Mouse (Mus musculus) neural tube, embryonic 12.5 days (tissue): Measurements from ENCODE around the gene L1td1. TPM values are rescaled to one million over a fixed set of nuclear protein-coding genes. Genes with fewer than 3 reads are reported as not detected.

ENCODE experiments used
- ATAC-seq: fragments of 200-750 bp; cut with Nextera tagmentation; 2 replicates; pipeline ENCODE4 v1.8.0; 2017; ENCODE audit warnings: low read depth, mild to moderate bottlenecking, moderate TSS enrichment, moderate library complexity; ENCODE audit not compliant: low FRiP score
- H3K27ac ChIP-seq: fragments of 300-500 bp; sonication (generic); 2 replicates; pipeline ENCODE4 v1.5.1; 2016
- H3K27me3 ChIP-seq: fragments of 300-500 bp; sonication (generic); replicated peaks from 2 replicates; pipeline ENCODE4 v1.6.1; 2016; ENCODE audit warnings: mild to moderate bottlenecking
- H3K36me3 ChIP-seq: fragments of 300-500 bp; sonication (generic); 2 replicates; pipeline ENCODE4 v1.6.1; 2016; ENCODE audit warnings: mild to moderate bottlenecking
- H3K4me1 ChIP-seq: fragments of 300-500 bp; sonication (generic); 2 replicates; pipeline ENCODE4 v1.6.1; 2016
- H3K4me2 ChIP-seq: fragments of 300-500 bp; sonication (generic); replicated peaks from 2 replicates; pipeline ENCODE4 v1.6.1; 2016; ENCODE audit warnings: mild to moderate bottlenecking
- H3K4me3 ChIP-seq: fragments of 300-500 bp; sonication (generic); 2 replicates; pipeline ENCODE4 v1.5.1; 2016
- H3K9ac ChIP-seq: fragments of 300-500 bp; sonication (generic); 2 replicates; pipeline ENCODE4 v1.6.1; 2016; ENCODE audit warnings: mild to moderate bottlenecking
- H3K9me3 ChIP-seq: fragments of 300-500 bp; sonication (generic); 2 replicates; pipeline ENCODE4 v1.6.1; 2016; ENCODE audit warnings: mild to moderate bottlenecking
- WGBS: fragments of 180-500 bp; shearing (Covaris S2); methylation state at CpG from one replicate; pipeline ENCODE4 v1.1.7; 2016; 5-methylcytosine and 5-hydroxymethylcytosine counted together
- polyA plus RNA-seq: library from polyadenylated mRNA; unstranded; fragments of >200 nt; fragmentation: Nextera tagmentation; extraction: Ambion mirVana; gene quantifications from 2 replicates; pipeline ENCODE4 v1.2.1, GENCODE M21; 2016

L1td1 gene
- polyA plus RNA-seq = not detected in 2 replicates

DNA sequence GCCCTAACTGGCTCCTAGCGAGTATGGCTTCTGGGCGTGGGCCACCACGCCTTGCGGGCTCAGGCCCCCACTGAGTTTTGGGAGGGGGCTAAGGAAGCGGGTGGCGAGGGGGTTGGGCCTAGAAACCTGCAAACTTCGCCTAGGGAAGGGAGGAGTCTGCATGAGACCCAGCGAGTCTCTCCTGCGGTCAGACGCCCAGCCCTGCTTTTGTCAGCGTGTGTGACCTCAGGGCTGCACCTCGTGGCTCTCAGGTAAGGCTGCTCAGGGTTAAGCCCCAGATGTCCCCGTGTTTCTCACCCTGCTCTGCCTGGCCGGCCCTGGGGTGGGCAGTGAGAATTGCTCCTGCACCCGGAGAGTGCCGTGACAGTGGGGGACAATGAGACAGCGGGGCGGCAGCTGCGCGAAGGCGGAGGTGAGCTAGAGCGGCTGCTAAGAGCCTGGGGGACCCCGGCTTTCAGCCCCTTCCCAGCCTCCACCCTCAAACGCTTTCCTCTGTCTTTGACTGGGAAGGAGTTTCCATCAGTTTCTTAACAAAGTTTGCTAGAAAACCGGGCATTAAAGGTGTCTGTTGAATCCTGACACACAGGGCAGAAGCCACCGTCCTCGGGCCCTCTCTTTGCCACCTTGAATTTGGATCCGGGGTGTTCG lies at the start of gene L1td1:
Gene L1td1, plus strand, starts transcription at position 145 of the 648 bp plus-strand sequence.
- H3K4me2 ChIP-seq = peak within 1 kb of the TSS; percentile 62
- H3K27ac ChIP-seq = no peak within 1 kb of the TSS
- no peaks in the 10 kb centered on the region for H3K36me3 ChIP-seq
- no peak within 1 kb of the TSS for H3K9ac ChIP-seq
- H3K4me1 ChIP-seq = peaks cover 17% of the 10 kb centered on the region
- no peaks in the 10 kb centered on the region for H3K9me3 ChIP-seq
- H3K27me3 ChIP-seq = peaks cover 35% of the 10 kb centered on the region
- ATAC-seq = peak; percentile 48; the same call in 1 of the 2 replicates
- H3K4me3 ChIP-seq = peak within 1 kb of the TSS; percentile 29
- 4% methylated on average over 29 of the region's 29 CpGs for WGBS

DNA sequence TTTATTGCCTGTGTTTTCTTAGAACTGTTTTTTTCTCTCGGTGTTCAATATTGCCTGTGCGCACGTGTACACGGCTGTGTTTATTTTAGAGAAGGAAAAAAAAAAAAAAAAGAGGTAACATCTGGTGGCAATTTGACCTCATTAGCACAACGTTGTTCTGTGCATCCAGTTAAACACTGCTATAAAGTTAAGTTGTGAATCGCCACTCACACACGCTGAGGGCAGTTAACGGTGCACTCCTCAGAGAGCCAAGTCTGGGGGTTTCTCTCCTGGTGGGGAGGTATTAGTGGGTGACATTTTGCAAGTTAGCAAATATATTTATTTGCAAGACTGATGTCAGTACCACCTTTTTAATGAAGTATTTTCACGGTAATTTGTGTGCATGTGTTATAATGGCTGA lies 49.0 kb upstream of the L1td1 start:
- no peak overlapping the region for H3K9ac ChIP-seq
- no peaks in the 10 kb centered on the region for H3K9me3 ChIP-seq
- no peaks in the 10 kb centered on the region for H3K27me3 ChIP-seq
- H3K4me1 ChIP-seq = 0 out of 2 replicates have a peak, but pooled peaks cover 4% of the 10 kb centered on the region
- no peak overlapping the region for H3K4me2 ChIP-seq
- no peak for ATAC-seq
- no peak overlapping the region for H3K27ac ChIP-seq
- 50% methylated on average over 9 of the region's 9 CpGs for WGBS
- no peaks in the 10 kb centered on the region for H3K36me3 ChIP-seq
- no peak overlapping the region for H3K4me3 ChIP-seq

DNA sequence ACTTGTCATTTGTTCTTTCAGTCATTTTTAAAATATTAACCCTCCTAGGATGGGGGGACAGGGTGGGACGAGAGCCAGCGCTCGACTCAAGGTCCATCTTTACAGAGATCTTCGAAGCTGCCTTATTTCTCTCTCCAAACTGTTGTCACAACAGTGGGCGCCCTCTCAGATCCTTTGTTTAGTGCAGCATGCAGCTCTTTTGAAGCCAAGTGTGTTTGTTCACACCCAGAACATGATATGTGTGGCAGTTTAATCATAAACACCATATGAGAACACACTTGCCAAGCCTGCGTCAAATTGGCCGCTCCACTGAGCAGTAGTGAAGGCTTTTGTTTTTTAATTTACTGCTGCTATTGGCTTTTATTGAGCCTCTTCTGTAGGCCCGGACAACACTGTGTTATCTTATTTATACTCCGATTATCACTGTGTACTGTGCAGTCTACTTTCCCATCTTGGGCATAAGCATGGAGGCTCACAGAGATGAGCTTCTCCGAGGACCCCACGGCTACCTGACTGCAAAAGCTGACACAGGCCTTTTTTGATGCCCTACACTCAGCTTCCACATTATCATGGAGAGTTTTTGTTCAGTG lies 39.8 kb upstream of the L1td1 start:
- H3K9ac ChIP-seq = no peak overlapping the region
- no peaks in the 10 kb centered on the region for H3K27me3 ChIP-seq
- 67% methylated on average over 11 of the region's 11 CpGs for WGBS
- no peak overlapping the region for H3K4me2 ChIP-seq
- H3K9me3 ChIP-seq = no peaks in the 10 kb centered on the region
- no peak overlapping the region for H3K27ac ChIP-seq
- ATAC-seq = no peak
- peaks cover 20% of the 10 kb centered on the region; the same call in 1 of the 2 replicates for H3K4me1 ChIP-seq
- no peaks in the 10 kb centered on the region for H3K36me3 ChIP-seq
- no peak overlapping the region for H3K4me3 ChIP-seq

DNA sequence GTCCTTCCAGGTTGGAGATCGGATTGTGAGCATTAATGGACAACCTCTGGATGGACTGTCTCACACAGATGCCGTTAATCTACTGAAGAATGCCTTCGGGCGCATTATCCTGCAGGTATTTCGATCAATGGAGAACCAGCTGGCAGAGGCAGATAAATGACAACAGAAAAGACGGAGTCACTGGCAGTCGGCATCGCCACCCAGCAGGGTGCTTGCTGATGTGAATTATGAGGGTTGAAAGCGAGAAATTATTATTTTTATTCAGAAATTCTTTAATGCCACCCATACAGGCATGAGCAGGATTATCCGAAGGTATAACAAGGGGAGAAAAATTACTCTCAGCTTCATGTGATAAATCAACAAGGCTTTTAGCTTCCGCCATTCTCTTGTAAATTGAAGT lies 38.4 kb upstream of the L1td1 start:
- Histone ChIP-seq H3K27me3 (no peaks in the 10 kb centered on the region), H3K4me2 (peak overlapping the region; percentile 34; the same call in 1 of the 2 replicates), H3K36me3 (no peaks in the 10 kb centered on the region), H3K9ac (no peak overlapping the region), H3K9me3 (no peaks in the 10 kb centered on the region), H3K4me3 (no peak overlapping the region), H3K27ac (no peak overlapping the region), H3K4me1 (peaks cover 20% of the 10 kb centered on the region; the same call in 1 of the 2 replicates)
- peak; percentile 51; the same call in 1 of the 2 replicates for ATAC-seq
- 52% methylated on average over 11 of the region's 11 CpGs for WGBS

DNA sequence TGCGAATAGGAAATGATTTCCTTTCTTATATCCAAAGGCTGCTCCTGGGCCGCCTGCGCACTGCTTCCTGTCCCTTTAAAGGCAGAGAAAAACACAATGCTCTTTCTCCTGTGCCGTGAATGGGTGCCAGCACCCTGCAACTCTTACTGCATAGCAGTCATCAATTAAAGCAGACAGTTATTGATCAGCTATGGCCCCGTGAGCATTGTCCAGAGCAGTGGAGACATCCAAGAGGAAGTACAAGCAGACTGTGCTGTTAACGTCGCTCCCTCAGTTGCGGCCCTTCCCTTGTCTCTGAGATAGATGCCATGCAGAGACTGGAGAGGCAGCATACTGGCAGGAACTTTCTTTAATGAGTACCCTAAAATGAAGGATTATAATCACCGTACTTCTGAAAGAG lies 38.0 kb upstream of the L1td1 start:
- no peaks in the 10 kb centered on the region for H3K9me3 ChIP-seq
- H3K27ac ChIP-seq = no peak overlapping the region
- 0 out of 2 replicates have a peak, but pooled peaks have one; percentile 46 for ATAC-seq
- 49% methylated on average over 9 of the region's 9 CpGs for WGBS
- H3K4me1 ChIP-seq = peaks cover 20% of the 10 kb centered on the region; the same call in 1 of the 2 replicates
- H3K9ac ChIP-seq = no peak overlapping the region
- no peak overlapping the region for H3K4me3 ChIP-seq
- H3K27me3 ChIP-seq = no peaks in the 10 kb centered on the region
- H3K4me2 ChIP-seq = peak overlapping the region; percentile 34; the same call in 1 of the 2 replicates
- H3K36me3 ChIP-seq = no peaks in the 10 kb centered on the region

DNA sequence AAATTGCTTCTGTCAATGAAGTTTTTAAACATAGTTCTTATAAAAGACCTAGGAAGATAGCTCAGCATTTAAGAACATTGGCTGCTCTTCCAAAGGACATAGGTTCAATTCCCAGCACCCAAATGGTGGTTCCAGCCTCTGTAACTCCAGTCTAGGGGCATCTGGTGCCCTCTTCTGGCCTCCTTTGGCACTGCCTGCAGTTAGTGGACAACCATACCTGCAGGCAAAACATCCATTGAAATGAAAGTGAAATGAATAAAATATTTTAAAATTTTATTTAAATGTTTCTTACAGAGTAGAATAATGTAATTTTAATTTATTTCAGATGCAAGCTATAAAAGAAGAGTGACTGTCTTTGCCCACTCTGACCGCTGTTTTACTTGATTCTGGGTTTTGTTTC lies 36.5 kb upstream of the L1td1 start:
- WGBS = 94% methylated on average over 1 of the region's 1 CpGs
- no peak for ATAC-seq

DNA sequence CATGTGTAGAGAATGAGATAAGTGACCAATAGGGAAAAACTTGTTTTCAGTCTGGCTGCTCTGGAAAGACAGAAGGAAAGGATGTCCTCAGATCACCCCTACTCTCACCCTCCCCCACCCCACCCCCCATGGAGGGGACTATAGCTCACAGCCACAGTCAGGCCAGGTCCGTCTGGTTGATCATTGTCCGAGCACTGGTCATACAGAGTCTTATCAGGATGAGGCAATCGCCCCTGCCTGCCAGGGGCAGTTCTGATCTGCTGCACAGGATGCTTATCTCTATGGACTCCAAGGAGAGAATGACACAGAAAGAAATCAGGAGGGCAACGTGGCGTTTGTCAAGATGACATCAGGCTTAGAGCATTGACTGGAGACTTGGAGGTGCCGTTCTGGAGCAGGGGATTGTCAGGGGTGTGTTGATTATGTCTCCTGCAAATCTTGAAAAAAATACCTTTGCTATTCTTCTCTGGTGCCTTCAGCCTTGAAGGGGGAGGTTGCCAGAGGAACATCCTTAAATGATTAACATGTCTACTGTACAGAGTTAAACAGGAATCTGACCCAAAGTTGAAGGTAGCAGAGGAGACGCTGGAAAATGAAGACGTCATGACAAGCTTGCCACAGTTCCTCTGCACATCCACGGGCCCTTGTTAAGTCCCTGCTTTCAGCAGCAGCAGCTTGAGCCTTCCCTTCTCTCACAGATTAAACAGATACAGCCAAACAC lies 32.9 kb upstream of the L1td1 start:
- 80% methylated on average over 9 of the region's 9 CpGs for WGBS
- Histone ChIP-seq H3K36me3 (no peaks in the 10 kb centered on the region), H3K4me2 (no peak overlapping the region), H3K27me3 (no peaks in the 10 kb centered on the region), H3K9me3 (no peaks in the 10 kb centered on the region), H3K4me1 (0 out of 2 replicates have a peak, but pooled peaks cover 4% of the 10 kb centered on the region), H3K27ac (no peak overlapping the region), H3K9ac (no peak overlapping the region), H3K4me3 (no peak overlapping the region)
- ATAC-seq = no peak

More for the DNA sequence above, 36.5 kb upstream of the L1td1 start:
- Histone ChIP-seq H3K4me3 (no peak overlapping the region), H3K9ac (no peak overlapping the region), H3K9me3 (no peaks in the 10 kb centered on the region), H3K36me3 (no peaks in the 10 kb centered on the region), H3K27ac (no peak overlapping the region), H3K4me2 (no peak overlapping the region), H3K4me1 (peaks cover 20% of the 10 kb centered on the region; the same call in 1 of the 2 replicates), H3K27me3 (no peaks in the 10 kb centered on the region)

DNA sequence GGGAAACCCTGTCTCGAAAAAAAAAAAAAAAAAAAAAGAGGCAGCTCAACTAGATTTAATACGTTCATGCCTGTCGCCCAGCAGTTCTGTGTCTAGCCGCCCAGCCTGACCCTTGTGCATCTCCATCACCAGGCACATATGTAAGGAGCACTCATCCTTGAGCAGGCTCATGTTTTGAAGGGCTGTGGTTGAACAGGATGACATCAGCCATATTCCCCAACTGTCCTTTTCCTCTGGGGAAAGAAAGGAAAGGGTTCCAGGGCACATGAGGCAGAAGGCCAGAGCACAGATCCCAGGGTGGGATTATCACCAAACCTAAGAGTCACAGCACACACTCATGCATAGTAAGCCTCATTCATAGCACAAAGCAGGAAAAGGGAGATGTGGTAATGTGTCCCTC lies 28.6 kb upstream of the L1td1 start:
- Histone ChIP-seq H3K36me3 (no peaks in the 10 kb centered on the region), H3K4me3 (no peak overlapping the region), H3K4me1 (no peaks in the 10 kb centered on the region), H3K9ac (no peak overlapping the region), H3K9me3 (no peaks in the 10 kb centered on the region), H3K27me3 (no peaks in the 10 kb centered on the region), H3K4me2 (no peak overlapping the region), H3K27ac (no peak overlapping the region)
- WGBS = 89% methylated on average over 4 of the region's 4 CpGs
- no peak for ATAC-seq

DNA sequence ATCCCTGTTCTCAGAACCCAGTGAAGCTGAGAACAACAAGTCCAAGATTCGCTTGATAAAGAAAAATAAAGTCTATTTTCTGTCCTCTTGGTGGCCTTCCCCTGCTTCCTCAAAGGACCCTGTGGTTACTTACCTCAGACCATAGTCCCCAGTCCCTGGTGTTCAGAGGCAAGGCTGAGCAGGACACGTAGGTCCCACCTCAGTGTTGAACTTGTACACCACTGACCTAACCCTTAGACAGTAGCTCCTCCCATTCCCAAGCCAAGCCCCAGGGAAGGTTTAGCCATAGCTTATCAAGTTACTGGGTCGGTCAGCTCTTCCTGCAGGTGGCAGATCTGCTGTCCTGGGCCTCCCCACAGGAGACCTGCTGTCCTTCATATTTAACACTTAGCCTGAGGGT lies 27.6 kb upstream of the L1td1 start:
- Histone ChIP-seq H3K9me3 (no peaks in the 10 kb centered on the region), H3K9ac (no peak overlapping the region), H3K27ac (no peak overlapping the region), H3K4me3 (no peak overlapping the region), H3K4me1 (no peaks in the 10 kb centered on the region), H3K4me2 (no peak overlapping the region), H3K36me3 (no peaks in the 10 kb centered on the region), H3K27me3 (no peaks in the 10 kb centered on the region)
- no peak for ATAC-seq
- 74% methylated on average over 3 of the region's 3 CpGs for WGBS

DNA sequence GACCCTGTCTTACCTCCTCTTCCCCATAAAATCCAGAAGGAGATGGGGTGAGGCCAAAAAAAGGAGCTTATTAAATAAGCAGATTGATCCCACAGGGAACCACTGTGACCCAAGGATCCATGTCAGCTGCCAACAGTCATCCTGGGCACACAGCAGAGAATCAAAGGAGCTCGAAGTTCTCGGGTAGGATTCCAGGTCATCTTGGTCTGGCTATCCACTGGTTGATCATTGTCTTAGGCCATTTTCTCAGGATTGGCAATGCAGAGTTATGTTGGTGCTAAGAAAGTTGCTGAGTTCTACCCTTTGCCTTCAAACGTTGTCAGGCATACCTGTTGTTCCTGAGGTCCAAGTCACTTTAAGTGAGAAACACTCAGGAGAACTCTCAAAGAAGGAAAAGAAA lies 26.4 kb upstream of the L1td1 start:
- 86% methylated on average over 3 of the region's 3 CpGs for WGBS
- ATAC-seq = no peak
- Histone ChIP-seq H3K9me3 (no peaks in the 10 kb centered on the region), H3K36me3 (no peaks in the 10 kb centered on the region), H3K27ac (no peak overlapping the region), H3K9ac (no peak overlapping the region), H3K4me2 (no peak overlapping the region), H3K4me1 (no peaks in the 10 kb centered on the region), H3K27me3 (no peaks in the 10 kb centered on the region), H3K4me3 (no peak overlapping the region)

DNA sequence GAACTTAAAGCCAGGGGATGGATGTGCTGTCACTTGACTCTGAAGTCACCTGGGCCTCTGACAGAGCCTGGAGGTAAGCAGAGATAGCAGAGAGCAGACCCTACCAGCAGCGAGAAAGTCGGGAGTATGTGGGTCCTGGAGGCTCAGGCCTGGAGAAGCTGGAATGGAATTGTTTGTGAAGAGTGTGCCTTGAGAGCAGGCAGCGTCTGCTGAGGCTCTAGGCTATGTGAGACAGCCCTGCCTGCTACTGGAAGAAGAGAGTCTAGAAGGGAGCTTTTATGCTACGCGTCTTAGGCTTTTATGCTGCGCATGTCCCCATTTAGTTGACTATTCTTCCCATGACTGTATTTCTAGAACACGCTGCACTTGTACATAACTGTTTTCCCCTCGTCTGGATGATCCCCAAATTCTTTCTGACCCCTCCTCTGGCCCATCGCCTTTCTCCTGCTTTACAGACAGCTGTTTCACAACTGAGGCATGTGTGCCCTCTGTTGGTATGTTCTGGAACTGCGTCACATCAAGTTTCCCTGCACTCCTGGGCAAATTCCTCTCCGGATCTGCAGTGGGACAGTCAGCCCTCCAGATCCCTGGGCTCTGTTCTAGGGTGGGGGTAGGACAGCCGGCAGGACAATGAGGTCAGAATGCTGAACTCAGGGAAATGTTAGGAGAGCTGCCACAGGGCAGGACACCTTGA lies 24.2 kb upstream of the L1td1 start:
- Histone ChIP-seq H3K27ac (no peak overlapping the region), H3K4me2 (no peak overlapping the region), H3K9me3 (no peaks in the 10 kb centered on the region), H3K9ac (0 out of 2 replicates have a peak overlapping the region, but pooled peaks have one; percentile 17), H3K36me3 (no peaks in the 10 kb centered on the region), H3K4me3 (no peak overlapping the region), H3K27me3 (no peaks in the 10 kb centered on the region), H3K4me1 (no peaks in the 10 kb centered on the region)
- 37% methylated on average over 12 of the region's 12 CpGs for WGBS
- ATAC-seq = peak; percentile 51

DNA sequence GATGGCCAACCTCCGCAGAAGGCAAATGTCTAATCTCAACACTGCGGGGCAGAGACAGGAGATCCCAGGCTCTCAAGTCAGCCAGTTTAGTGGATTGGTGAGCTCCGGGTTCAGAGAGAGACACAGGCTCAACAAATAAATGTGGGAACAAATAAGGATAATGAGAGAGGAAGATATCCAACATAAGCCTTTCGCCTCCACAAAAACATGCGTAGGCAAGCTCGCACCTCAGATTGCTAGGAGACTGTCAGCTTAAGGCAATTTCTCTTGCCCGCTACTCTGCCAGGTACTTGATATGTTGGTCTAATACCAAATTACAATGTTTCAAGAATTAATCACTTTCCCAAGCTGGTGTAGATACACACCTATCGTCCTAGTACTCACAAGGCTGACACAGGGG lies 15.6 kb upstream of the L1td1 start:
- no peak overlapping the region for H3K4me3 ChIP-seq
- no peak overlapping the region for H3K4me2 ChIP-seq
- no peak overlapping the region for H3K9ac ChIP-seq
- no peaks in the 10 kb centered on the region for H3K9me3 ChIP-seq
- 94% methylated on average over 8 of the region's 8 CpGs for WGBS
- no peaks in the 10 kb centered on the region for H3K27me3 ChIP-seq
- H3K4me1 ChIP-seq = no peaks in the 10 kb centered on the region
- H3K36me3 ChIP-seq = no peaks in the 10 kb centered on the region
- no peak overlapping the region for H3K27ac ChIP-seq
- no peak for ATAC-seq
